Mouse (Mus musculus) stomach, postnatal 0 days (tissue): ENCODE measurements around the gene Pold2. TPM values are rescaled to one million over a fixed set of nuclear protein-coding genes. Genes with fewer than 3 reads are reported as not detected.

Source experiments
- ATAC-seq: fragments of 200-750 bp; cut with Nextera tagmentation; 2 replicates; pipeline ENCODE4 v1.8.0; 2017; ENCODE audit not compliant: low FRiP score, low TSS enrichment
- DNase-seq: peaks from one replicate; pipeline ENCODE4 v3.0.0-alpha.2; 2016; ENCODE audit warnings: low spot score
- H3K27ac ChIP-seq: fragments of 300-500 bp; sonication (generic); replicated peaks from 2 replicates; pipeline ENCODE4 v1.5.1; 2014; ENCODE audit warnings: mild to moderate bottlenecking, control low read depth
- H3K27me3 ChIP-seq: fragments of 300-500 bp; sonication (generic); 2 replicates; pipeline ENCODE4 v1.6.1; 2014; ENCODE audit warnings: low read length; ENCODE audit not compliant: control insufficient read depth, insufficient read depth
- H3K36me3 ChIP-seq: fragments of 300-500 bp; sonication (generic); 2 replicates; pipeline ENCODE4 v1.6.1; 2014; ENCODE audit warnings: low read length, mixed read lengths; ENCODE audit not compliant: control insufficient read depth, insufficient read depth
- H3K4me1 ChIP-seq: fragments of 300-500 bp; sonication (generic); replicated peaks from 2 replicates; pipeline ENCODE4 v1.6.1; 2014; ENCODE audit warnings: antibody characterized with exemption; ENCODE audit not compliant: control insufficient read depth, insufficient read depth
- H3K4me2 ChIP-seq: fragments of 300-500 bp; sonication (generic); replicated peaks from 2 replicates; pipeline ENCODE4 v1.6.1; 2014; ENCODE audit warnings: low read depth, mild to moderate bottlenecking, control low read depth, moderate library complexity
- H3K4me3 ChIP-seq: fragments of 300-500 bp; sonication (generic); 2 replicates; pipeline ENCODE4 v1.5.1; 2014; ENCODE audit warnings: low read depth, low read length, control low read depth
- H3K9ac ChIP-seq: fragments of 300-500 bp; sonication (generic); 2 replicates; pipeline ENCODE4 v1.6.1; 2014; ENCODE audit warnings: mild to moderate bottlenecking, low read length, control low read depth, mixed read lengths
- H3K9me3 ChIP-seq: fragments of 300-500 bp; sonication (generic); 2 replicates; pipeline ENCODE4 v1.6.1; 2016; ENCODE audit warnings: low read length; ENCODE audit not compliant: control insufficient read depth
- CTCF ChIP-seq: IDR thresholded peaks from 2 replicates; pipeline ENCODE4 v1.5.1; 2016; ENCODE audit warnings: antibody characterized with exemption, low read depth, mild to moderate bottlenecking, moderate library complexity
- EP300 ChIP-seq: optimal IDR thresholded peaks from 2 replicates; pipeline ENCODE3; 2016; ENCODE audit warnings: antibody characterized with exemption
- WGBS: fragments of 180-500 bp; shearing (Covaris S2); extraction: QIAGEN DNeasy Blood & Tissue Kit; methylation state at CpG from one replicate; pipeline ENCODE4 v1.1.7; 2014; 5-methylcytosine and 5-hydroxymethylcytosine counted together
- polyA plus RNA-seq: library from polyadenylated mRNA; unstranded; fragments of >200 nt; fragmentation: Nextera tagmentation; extraction: Ambion mirVana; gene quantifications from 2 replicates; pipeline ENCODE4 v1.2.1, GENCODE M21; 2015

Gene Pold2
- polyA plus RNA-seq, 1 experiment from 2014 or later, result 51.1 TPM

- Histone ChIP-seq H3K9ac (peak overlapping the region; percentile 45), H3K4me1 (peaks cover 8% of the 10 kb centered on the region; the same call in 1 of the 2 replicates), H3K9me3 (no peaks in the 10 kb centered on the region), H3K27me3 (no peaks in the 10 kb centered on the region), H3K4me2 (peak overlapping the region; percentile 62), H3K27ac (0 out of 2 replicates have a peak overlapping the region, but pooled peaks have one; percentile 40), H3K36me3 (no peaks in the 10 kb centered on the region), H3K4me3 (peak overlapping the region; percentile 30)
- ATAC-seq (no peak), DNase-seq (no peak)
- WGBS, result 26% methylated on average over 6 of the region's 6 CpGs
- no peak for TF ChIP-seq EP300
- no peak for TF ChIP-seq CTCF
Measured at GRCm38 (mm10) chr11:5902390-5902789, 24.3 kb upstream of the Pold2 start.

- Histone ChIP-seq H3K36me3 (no peaks in the 10 kb centered on the region), H3K9me3 (no peaks in the 10 kb centered on the region), H3K4me3 (peak overlapping the region; percentile 30), H3K27ac (peak overlapping the region; percentile 61; the same call in 1 of the 2 replicates), H3K9ac (peak overlapping the region; percentile 45), H3K4me1 (peaks cover 8% of the 10 kb centered on the region; the same call in 1 of the 2 replicates), H3K4me2 (peak overlapping the region; percentile 62), H3K27me3 (no peaks in the 10 kb centered on the region)
- WGBS, result 2% methylated on average over 32 of the region's 32 CpGs
- TF ChIP-seq EP300 (no peak), CTCF (no peak)
- ATAC-seq (peak; percentile 76), DNase-seq (peak; percentile 85)
Measured at GRCm38 (mm10) chr11:5901950-5902349, 23.9 kb upstream of the Pold2 start.

GRCm38 (mm10) chr11:5901320-5901719 lies 23.2 kb upstream of the Pold2 start:
- no peak for ATAC-seq
- H3K36me3 ChIP-seq, result no peaks in the 10 kb centered on the region
- WGBS, result 43% methylated on average over 3 of the region's 3 CpGs
- peaks cover 8% of the 10 kb centered on the region; the same call in 1 of the 2 replicates for H3K4me1 ChIP-seq
- H3K9ac ChIP-seq, result peak overlapping the region; percentile 45
- H3K9me3 ChIP-seq, result no peaks in the 10 kb centered on the region
- peak overlapping the region; percentile 62 for H3K4me2 ChIP-seq
- no peak for DNase-seq
- H3K4me3 ChIP-seq, result no peak overlapping the region
- peak overlapping the region; percentile 61; the same call in 1 of the 2 replicates for H3K27ac ChIP-seq
- no peak for TF ChIP-seq EP300
- TF ChIP-seq CTCF, result no peak
- no peaks in the 10 kb centered on the region for H3K27me3 ChIP-seq

- no peak for TF ChIP-seq EP300
- no peak for TF ChIP-seq CTCF
- 95% methylated on average over 10 of the region's 10 CpGs for WGBS
- no peak for ATAC-seq
- H3K4me2 ChIP-seq, result no peak overlapping the region
- H3K27me3 ChIP-seq, result no peaks in the 10 kb centered on the region
- no peak for DNase-seq
- H3K9me3 ChIP-seq, result no peaks in the 10 kb centered on the region
- H3K36me3 ChIP-seq, result no peaks in the 10 kb centered on the region
- H3K4me1 ChIP-seq, result peaks cover 8% of the 10 kb centered on the region; the same call in 1 of the 2 replicates
- H3K9ac ChIP-seq, result no peak overlapping the region
- H3K27ac ChIP-seq, result no peak overlapping the region
- no peak overlapping the region for H3K4me3 ChIP-seq
Measured at GRCm38 (mm10) chr11:5899286-5899685, 21.2 kb upstream of the Pold2 start.

GRCm38 (mm10) chr11:5898531-5898930 lies 20.4 kb upstream of the Pold2 start, which contains the start of gene Myl7:
Myl7 (minus strand) TSS chr11:5898782.
- 51% methylated on average over 5 of the region's 5 CpGs for WGBS
- DNase-seq, result peak; percentile 63
- H3K27me3 ChIP-seq, result no peaks in the 10 kb centered on the region
- peak within 1 kb of the TSS; percentile 73 for H3K27ac ChIP-seq
- TF ChIP-seq CTCF (no peak), EP300 (no peak)
- H3K4me3 ChIP-seq, result peak within 1 kb of the TSS; percentile 6; the same call in 1 of the 2 replicates
- H3K4me2 ChIP-seq, result peak within 1 kb of the TSS; percentile 42
- peak; percentile 43; the same call in 1 of the 2 replicates for ATAC-seq
- H3K9ac ChIP-seq, result peak within 1 kb of the TSS; percentile 48
- no peaks in the 10 kb centered on the region for H3K36me3 ChIP-seq
- H3K9me3 ChIP-seq, result no peaks in the 10 kb centered on the region
- H3K4me1 ChIP-seq, result peaks cover 8% of the 10 kb centered on the region; the same call in 1 of the 2 replicates

GRCm38 (mm10) chr11:5897839-5898238 lies 19.7 kb upstream of the Pold2 start:
- H3K9ac ChIP-seq, result peak overlapping the region; percentile 48

More at GRCm38 (mm10) chr11:5897839-5898238, 19.7 kb upstream of the Pold2 start:
- no peaks in the 10 kb centered on the region for H3K9me3 ChIP-seq
- H3K27me3 ChIP-seq, result no peaks in the 10 kb centered on the region
- peak; percentile 39 for DNase-seq
- H3K36me3 ChIP-seq, result no peaks in the 10 kb centered on the region
- H3K4me1 ChIP-seq, result peaks cover 8% of the 10 kb centered on the region; the same call in 1 of the 2 replicates
- 42% methylated on average over 9 of the region's 10 CpGs for WGBS
- H3K4me2 ChIP-seq, result peak overlapping the region; percentile 42
- H3K4me3 ChIP-seq, result peak overlapping the region; percentile 6; the same call in 1 of the 2 replicates
- TF ChIP-seq EP300 (no peak), CTCF (no peak)
- ATAC-seq, result no peak
- peak overlapping the region; percentile 73 for H3K27ac ChIP-seq
